Mouse (Mus musculus): ENCODE data around the gene Nat14.
"Not testable (repeated sequence)": the region's sequence is repeated elsewhere in the genome, so short reads cannot be mapped to it uniquely, and the experiment has no call there.

Nat14 gene

DNA sequence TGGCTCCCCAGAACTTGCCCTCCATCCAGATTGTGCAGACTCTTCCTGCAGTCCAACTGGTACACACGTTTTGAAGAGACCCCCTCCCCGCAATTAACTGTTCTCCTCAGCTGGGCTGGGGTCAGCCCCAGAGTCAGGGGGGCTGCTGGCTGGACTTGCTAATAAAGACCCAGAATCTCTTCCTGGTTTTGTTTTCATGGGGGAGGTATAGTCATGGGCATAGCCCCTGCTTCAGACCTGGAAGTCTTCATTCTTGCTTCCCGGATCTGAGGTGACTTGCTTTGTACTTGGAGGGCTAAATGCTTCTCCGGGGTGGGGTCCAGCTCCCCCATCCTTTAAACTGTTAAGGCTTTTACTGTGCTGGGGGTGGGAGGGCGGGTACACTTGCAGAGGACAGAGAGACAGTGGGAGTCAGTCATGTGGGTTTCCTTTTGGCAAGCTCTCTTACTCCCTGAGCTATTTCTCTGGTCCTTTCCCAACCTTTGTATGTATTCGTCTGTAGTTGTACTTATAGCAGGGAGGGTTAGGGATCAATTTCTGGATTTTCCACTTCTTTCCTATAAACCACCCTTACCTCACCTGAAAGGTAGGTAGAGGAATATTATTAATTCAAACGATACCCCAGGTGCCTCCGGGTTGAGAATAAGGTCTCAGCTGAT is at the start of gene Nat14:
Nat14 (plus strand) TSS at position 205 of the 659 bp plus-strand sequence.
- DNase-seq (ENCODE audit: low read depth, low spot score), result no peak

GRCm38 (mm10) chr7:4876753-4877221 is 45.0 kb upstream of the Nat14 start, which contains the start of gene Isoc2a:
Gene Isoc2a, plus strand, starts transcription at chr7:4877153.
- peak; percentile 88 for DNase-seq (ENCODE audit: low read depth, low spot score)

DNA sequence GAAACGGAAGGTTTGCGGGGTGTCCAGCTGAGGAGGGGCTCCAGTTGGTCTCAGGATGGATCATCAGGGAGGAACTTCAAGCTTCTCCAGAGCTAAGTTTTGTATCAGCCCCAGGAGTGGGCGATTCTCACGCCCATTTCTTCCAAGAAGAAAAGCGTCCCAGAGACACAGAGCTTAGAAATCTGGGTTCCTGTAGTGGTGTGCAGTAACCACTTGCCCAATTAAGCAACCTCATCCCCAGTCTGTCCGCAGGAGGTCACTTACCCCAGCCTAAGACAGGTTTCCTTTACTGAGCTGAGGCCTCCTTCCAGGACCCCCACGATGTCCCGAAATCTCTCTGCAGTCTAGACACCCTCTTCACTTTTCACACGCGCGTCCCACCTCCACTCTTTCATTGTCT is 44.6 kb upstream of the Nat14 start:
- no peak for DNase-seq (ENCODE audit: low read depth, low spot score)

DNA sequence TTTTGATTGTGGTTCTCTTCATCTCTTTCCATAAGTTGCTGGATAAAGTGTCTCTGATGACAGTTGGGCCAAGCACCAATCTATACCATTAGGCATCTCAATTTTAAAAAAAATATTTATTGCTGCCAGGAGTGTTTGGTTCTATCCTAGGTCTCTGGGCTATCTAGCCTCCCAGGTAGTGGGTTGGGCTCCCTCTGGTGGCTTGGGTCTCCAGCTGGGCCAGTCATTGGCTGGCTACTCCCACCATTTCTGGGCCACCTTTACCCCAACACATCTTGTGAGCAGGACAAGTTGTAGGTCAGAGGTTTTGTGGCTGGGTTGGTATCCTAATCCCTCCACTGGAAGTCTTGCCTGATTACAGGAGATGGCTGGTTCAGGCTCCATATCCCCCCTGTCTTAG is 43.6 kb upstream of the Nat14 start:
- DNase-seq (ENCODE audit: low read depth, low spot score), result no peak

GRCm38 (mm10) chr7:4879036-4879435 is 42.8 kb upstream of the Nat14 start:
- not testable (repeated sequence) for DNase-seq (ENCODE audit: low read depth, low spot score)

- DNase-seq (ENCODE audit: low read depth, low spot score), result no peak
These were observed 35.1 kb upstream of the Nat14 start for GRCm38 (mm10) chr7:4886680-4887079.

GRCm38 (mm10) chr7:4895186-4895585 is 26.6 kb upstream of the Nat14 start:
- no peak for DNase-seq (ENCODE audit: low read depth, low spot score)

DNA sequence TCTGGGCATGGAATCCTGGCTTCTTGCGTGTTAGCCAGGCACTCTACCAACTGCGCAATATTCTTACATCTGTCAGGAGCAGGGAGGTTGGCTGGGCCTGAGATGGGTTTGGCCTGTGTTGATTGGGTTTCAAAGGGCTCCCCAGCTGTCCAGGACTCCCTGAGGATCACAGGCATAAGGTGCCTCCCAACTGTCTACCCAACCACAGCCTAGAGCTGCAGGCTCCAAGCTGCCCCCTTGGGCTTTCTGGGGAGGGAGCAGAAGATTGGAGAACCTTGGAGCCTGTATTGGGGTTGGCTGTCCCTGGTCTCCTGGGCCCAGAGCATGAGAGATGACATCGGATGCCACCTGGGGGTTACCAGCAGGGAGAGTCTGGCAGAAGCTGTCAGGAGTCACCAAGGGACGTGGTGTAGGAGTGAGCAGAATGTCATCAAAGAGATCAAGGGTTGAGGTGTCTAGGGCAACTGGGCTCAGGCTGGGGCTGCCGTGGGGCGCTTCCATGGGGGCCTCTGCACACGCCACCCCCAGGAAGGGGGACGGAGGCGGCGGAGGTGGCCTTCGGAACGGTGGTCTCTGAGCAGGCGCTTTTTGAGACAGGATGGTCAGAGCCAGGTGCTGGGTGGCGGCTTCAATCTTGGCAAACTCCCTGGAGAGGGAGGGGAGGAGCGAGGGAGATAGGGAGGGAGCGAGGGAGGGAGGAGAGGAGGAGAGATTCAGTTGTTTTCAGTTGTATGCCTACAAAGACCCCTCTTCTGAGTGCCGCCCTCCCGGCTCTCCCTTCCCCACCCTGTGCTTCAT is 22.8 kb upstream of the Nat14 start:
- DNase-seq (ENCODE audit: low read depth, low spot score), result no peak

DNA sequence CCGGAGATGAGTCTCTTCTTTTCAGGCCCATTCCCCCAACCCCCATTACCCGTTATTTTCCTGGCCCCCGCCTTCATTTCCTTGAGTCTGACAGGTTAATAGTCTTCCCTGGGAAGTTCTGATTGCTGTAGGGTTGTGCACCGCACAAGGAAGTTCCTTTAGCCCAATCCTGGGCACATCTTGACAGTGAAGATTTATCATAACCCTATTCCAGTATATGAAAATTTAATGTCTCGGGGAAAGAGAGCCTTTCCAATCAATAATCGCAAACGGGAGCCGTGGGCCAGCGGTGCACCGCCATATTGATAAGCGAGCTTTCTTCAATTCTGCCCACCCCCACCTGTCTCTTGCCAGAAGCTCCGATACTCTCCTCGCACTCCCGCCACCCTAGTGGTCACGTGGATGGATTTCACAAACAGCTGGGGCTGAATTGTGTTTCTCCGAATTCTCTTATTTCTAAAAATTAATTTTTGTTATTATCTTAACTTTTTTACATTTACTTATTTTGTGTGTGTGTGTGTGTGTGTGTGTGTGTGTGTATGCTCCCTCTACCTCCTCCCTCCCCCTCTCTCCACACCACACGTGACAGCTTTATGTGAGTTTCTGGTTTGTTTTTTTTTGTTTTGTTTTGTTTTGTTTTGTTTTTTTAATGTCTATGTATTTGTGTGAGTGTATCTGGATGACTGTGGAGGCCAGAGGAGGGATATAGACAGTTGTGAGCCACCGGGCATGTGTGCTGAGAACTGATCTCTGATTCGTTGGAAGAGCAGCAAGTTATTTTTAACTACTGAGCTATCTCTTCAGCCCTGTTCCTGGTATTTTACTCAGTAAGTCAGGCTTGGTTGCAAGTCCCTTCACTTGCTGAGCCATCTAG is 21.9 kb upstream of the Nat14 start:
- no peak for DNase-seq (ENCODE audit: low read depth, low spot score)

DNA sequence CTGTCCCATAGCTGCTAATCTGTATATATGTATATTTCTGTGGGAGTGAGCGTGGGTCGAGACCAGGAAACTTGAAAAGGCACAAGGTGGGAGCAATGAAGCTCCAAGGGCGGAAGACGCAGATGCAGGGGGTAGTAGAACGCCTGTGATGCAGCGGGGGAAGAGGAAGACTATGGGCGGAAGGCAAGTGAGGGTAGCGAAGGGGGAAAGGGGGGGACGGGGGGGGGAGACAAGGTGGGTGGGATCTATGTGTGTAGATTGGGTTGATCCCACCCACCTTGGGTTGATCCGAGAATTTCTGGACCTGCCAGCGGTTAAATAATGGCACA is 21.3 kb upstream of the Nat14 start:
- DNase-seq (ENCODE audit: low read depth, low spot score), result no peak

GRCm38 (mm10) chr7:4901171-4901570 is 20.7 kb upstream of the Nat14 start:
- no peak for DNase-seq (ENCODE audit: low read depth, low spot score)

- DNase-seq (ENCODE audit: low read depth, low spot score), result no peak
These were observed 19.4 kb upstream of the Nat14 start for GRCm38 (mm10) chr7:4902404-4902803.

- no peak for DNase-seq (ENCODE audit: low read depth, low spot score)
These were observed 15.3 kb upstream of the Nat14 start, which contains the start of gene Gm36210 for GRCm38 (mm10) chr7:4906466-4906950. Gene Gm36210, minus strand, starts transcription at chr7:4906516.

DNA sequence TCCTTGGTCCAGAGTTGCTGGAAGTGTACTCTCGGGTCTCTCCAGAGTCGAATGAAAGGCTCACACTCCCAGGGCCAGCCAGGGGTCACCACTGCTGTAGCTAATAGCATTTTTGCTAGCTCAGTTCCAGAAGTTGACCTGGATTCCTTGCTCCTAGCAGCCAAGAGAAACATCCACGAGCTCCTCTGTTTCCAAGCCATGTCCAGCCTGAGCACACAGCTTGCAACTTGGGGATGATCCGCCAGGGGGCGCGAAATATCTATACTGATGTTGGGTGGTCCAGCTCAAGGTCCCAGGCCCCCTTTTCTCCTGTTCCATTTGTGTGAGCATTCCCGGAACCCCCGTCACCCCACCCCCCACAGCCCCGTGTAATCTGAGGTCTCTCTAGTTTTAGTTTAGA is 10.3 kb upstream of the Nat14 start:
- no peak for DNase-seq (ENCODE audit: low read depth, low spot score)

DNA sequence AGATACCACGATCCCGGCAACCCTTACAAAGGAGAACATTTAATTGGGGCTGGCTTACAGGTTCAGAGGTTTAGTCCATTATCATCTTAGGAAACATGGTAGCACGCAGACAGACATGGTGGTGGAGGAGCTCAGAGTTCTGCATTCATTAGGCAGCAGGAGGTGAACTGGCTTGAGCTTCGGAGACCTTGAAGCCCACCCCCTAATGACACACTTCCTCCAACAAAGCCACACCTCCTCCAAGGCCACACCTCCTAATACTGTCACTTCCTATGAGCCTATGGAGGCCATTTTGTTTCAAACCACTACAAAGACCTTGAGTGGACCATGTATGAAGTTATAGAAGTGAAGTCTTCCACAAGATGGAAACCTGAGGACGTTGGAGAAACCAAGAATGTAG is 9.6 kb upstream of the Nat14 start:
- DNase-seq (ENCODE audit: low read depth, low spot score), result no peak

- peak; percentile 92 for DNase-seq (ENCODE audit: low read depth, low spot score)
These were observed 6.7 kb upstream of the Nat14 start, which contains the start of gene Zfp628 for GRCm38 (mm10) chr7:4915007-4915665. Gene Zfp628, plus strand, starts transcription at chr7:4915217.

DNA sequence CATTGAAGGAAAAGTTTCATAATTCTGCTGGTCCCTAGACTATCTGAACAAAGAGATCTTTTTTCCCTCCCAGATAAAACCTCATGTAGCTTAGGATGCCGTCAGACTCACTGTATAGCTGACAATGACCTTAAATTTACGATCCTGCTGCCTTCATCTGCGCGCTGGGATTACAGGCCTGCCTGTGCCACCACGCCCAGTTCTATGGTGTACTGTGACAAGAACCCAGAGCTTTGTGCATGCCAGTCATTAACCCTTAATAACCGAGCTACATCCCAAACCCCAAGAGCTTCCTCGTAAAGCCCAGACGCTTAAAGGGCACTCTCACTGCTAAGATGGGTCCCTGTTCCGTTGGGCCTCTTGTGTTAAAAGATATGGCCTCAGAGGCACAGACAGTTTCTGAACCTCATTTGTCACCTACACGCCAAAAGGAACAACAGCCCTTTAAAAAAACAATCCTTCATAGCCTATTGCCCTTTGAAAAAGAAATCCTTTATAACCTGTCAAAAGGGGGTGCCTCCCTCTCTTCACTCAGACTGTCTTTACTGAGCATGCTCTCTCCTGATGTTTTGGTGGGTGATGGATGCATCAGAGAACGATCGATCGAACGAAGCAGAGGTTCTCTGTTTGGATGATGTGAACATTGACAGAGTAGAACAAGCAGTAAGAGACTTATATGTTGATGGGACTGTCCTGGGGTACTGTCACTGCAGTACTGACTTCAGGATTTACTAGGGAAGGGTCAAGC is 6.0 kb upstream of the Nat14 start:
- no peak for DNase-seq (ENCODE audit: low read depth, low spot score)

GRCm38 (mm10) chr7:4917494-4917893 is 4.3 kb upstream of the Nat14 start:
- no peak for DNase-seq (ENCODE audit: low read depth, low spot score)

DNA sequence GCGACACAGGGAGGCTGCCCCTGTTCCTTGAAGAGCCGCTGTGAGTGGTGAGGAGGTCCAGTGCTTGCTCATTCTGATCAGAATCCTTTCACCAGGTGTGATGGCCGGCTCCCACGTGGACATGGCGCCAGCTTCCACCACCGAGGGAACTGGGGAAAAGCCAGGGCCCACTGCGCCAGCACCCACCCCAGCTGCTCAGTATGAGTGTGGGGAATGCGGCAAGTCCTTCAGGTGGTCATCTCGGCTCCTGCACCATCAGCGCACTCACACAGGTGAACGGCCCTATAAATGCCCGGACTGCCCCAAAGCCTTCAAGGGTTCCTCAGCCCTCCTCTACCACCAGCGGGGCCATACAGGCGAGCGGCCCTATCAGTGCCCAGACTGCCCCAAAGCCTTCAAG is 3.1 kb upstream of the Nat14 start:
- no peak for DNase-seq (ENCODE audit: low read depth, low spot score)

- no peak for DNase-seq (ENCODE audit: low read depth, low spot score)
These were observed 2.7 kb upstream of the Nat14 start for GRCm38 (mm10) chr7:4919096-4919495.

DNA sequence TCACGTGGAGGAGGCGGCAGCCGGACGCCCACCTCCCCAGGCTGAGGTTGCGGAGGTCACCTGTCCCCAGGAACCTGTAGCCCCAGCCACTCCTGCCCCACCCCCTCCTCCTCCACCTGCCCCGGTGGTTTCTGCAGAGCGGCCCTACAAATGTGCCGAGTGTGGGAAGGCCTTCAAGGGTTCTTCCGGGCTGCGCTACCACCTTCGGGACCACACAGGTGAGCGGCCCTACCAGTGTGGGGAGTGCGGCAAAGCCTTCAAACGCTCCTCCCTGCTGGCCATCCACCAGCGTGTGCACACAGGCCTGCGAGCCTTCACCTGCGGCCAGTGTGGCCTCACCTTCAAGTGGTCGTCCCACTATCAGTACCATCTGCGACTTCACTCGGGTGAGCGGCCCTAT is 1.9 kb upstream of the Nat14 start:
- no peak for DNase-seq (ENCODE audit: low read depth, low spot score)
